Mouse (Mus musculus) CH12.LX (cell line): Measurements from ENCODE around the gene Dnajc28. TPM values are rescaled to one million over a fixed set of nuclear protein-coding genes. Genes with fewer than 3 reads are reported as not detected.

Source experiments
- DNase-seq: peaks from one replicate; pipeline ENCODE4 v3.0.0-alpha.2; 2013; ENCODE audit errors: extremely low read depth
- H3K27ac ChIP-seq: 2 replicates; pipeline ENCODE4 v1.5.1; 2012; ENCODE audit warnings: low read depth, mild to moderate bottlenecking, control low read depth, moderate library complexity; ENCODE audit not compliant: insufficient read depth
- H3K27me3 ChIP-seq: replicated peaks from 2 replicates; pipeline ENCODE3; 2012; ENCODE audit warnings: inconsistent platforms
- H3K36me3 ChIP-seq, 2 experiments: replicated peaks in 1 of 2; 2 replicates each; pipeline versions ENCODE3 to v1.6.1; 2012; ENCODE audit warnings: inconsistent platforms in 1 of 2, low read length in 1 of 2, mild to moderate bottlenecking in 1 of 2, mixed read lengths in 1 of 2, moderate library complexity in 1 of 2; ENCODE audit not compliant: control insufficient read depth in 1 of 2, insufficient read depth in 1 of 2
- H3K4me1 ChIP-seq, 2 experiments: 2 replicates each; pipeline ENCODE4 v1.6.1; 2012; ENCODE audit warnings: inconsistent platforms in 1 of 2, moderate library complexity in 1 of 2; ENCODE audit not compliant: insufficient read depth in 2 of 2, control insufficient read depth in 1 of 2
- H3K4me2 ChIP-seq: 2 replicates; pipeline ENCODE4 v1.6.1; 2012; ENCODE audit warnings: low read depth, mild to moderate bottlenecking, control low read depth; ENCODE audit not compliant: poor library complexity, insufficient read depth, severe bottlenecking
- H3K4me3 ChIP-seq, 3 experiments: fragments of 150-350 bp in 1 of 3; sonication (generic) in 1 of 3; replicated peaks in 1 of 3; 2 replicates each; pipeline versions ENCODE3 to v1.5.1; 2011 to 2012; ENCODE audit warnings: low read depth in 2 of 3, low read length in 2 of 3, mild to moderate bottlenecking in 2 of 3, moderate library complexity in 2 of 3, control low read depth in 1 of 3, improper control_type of control experiment in 1 of 3, inconsistent platforms in 1 of 3, mixed read lengths in 1 of 3; ENCODE audit not compliant: poor library complexity in 1 of 3
- H3K79me2 ChIP-seq: replicated peaks from 2 replicates; pipeline ENCODE4 v1.6.1; 2012; ENCODE audit warnings: mild to moderate bottlenecking, moderate library complexity; ENCODE audit not compliant: control insufficient read depth, poor library complexity, insufficient read depth, severe bottlenecking; ENCODE audit errors: extremely low read depth
- H3K9ac ChIP-seq: 2 replicates; pipeline ENCODE4 v1.6.1; 2012; ENCODE audit warnings: low read depth, mild to moderate bottlenecking, control low read depth, moderate library complexity; ENCODE audit not compliant: insufficient read depth
- H3K9me3 ChIP-seq: replicated peaks from 2 replicates; pipeline ENCODE3; 2012; ENCODE audit warnings: low read length, inconsistent platforms, mixed read lengths
- E2F4 ChIP-seq: IDR thresholded peaks from 2 replicates; pipeline ENCODE4 v1.6.1; 2011; ENCODE audit warnings: low read depth, low read length, improper control_type of control experiment; ENCODE audit not compliant: insufficient replicate concordance
- ELF1 ChIP-seq: IDR thresholded peaks from 2 replicates; pipeline ENCODE4 v1.6.1; 2014; ENCODE audit warnings: low read depth, mild to moderate bottlenecking, inconsistent platforms, low read length, improper control_type of control experiment
- HCFC1 ChIP-seq: IDR thresholded peaks from 2 replicates; pipeline ENCODE4 v1.6.1; 2012; ENCODE audit warnings: low read depth, mild to moderate bottlenecking, inconsistent platforms, low read length, improper control_type of control experiment
- IRF4 ChIP-seq: IDR thresholded peaks from 2 replicates; pipeline ENCODE4 v1.6.1; 2014; ENCODE audit warnings: low read depth, mild to moderate bottlenecking, inconsistent platforms, low read length, improper control_type of control experiment
- JUN ChIP-seq: IDR thresholded peaks from 2 replicates; pipeline ENCODE4 v1.6.1; 2011; ENCODE audit warnings: low read depth, mild to moderate bottlenecking, low read length, improper control_type of control experiment, moderate library complexity; ENCODE audit not compliant: insufficient read depth
- JUND ChIP-seq: conservative IDR thresholded peaks from 2 replicates; pipeline ENCODE4 v1.6.1; 2011; ENCODE audit warnings: low read depth, low read length, improper control_type of control experiment
- KAT2A ChIP-seq: IDR thresholded peaks from 2 replicates; pipeline ENCODE4 v1.6.1; 2012; ENCODE audit warnings: low read length, improper control_type of control experiment, inconsistent platforms; ENCODE audit not compliant: insufficient replicate concordance
- MAX ChIP-seq: IDR thresholded peaks from 2 replicates; pipeline ENCODE4 v1.6.1; 2011; ENCODE audit warnings: low read length, improper control_type of control experiment
- NELFE ChIP-seq: IDR thresholded peaks from 2 replicates; pipeline ENCODE4 v1.6.1; 2011; ENCODE audit warnings: low read depth, low read length, improper control_type of control experiment
- PAX5 ChIP-seq: IDR thresholded peaks from 2 replicates; pipeline ENCODE4 v1.6.1; 2012; ENCODE audit warnings: low read length, inconsistent platforms, mixed read lengths
- POLR2A ChIP-seq: IDR thresholded peaks from 2 replicates; pipeline ENCODE4 v1.6.1; 2011; ENCODE audit warnings: low read depth, mild to moderate bottlenecking, improper control_type of control experiment, low read length
- POLR2AphosphoS2 ChIP-seq: IDR thresholded peaks from 2 replicates; pipeline ENCODE4 v1.6.1; 2011; ENCODE audit warnings: low read depth, low read length, improper control_type of control experiment
- RAD21 ChIP-seq: IDR thresholded peaks from 2 replicates; pipeline ENCODE4 v1.6.1; 2011; ENCODE audit warnings: low read depth, mild to moderate bottlenecking, low read length, improper control_type of control experiment, moderate library complexity
- UBTF ChIP-seq: IDR thresholded peaks from 2 replicates; pipeline ENCODE4 v1.6.1; 2012; ENCODE audit warnings: low read depth, mild to moderate bottlenecking, inconsistent platforms, low read length, improper control_type of control experiment, moderate library complexity
- USF2 ChIP-seq: conservative IDR thresholded peaks from 2 replicates; pipeline ENCODE4 v1.6.1; 2011; ENCODE audit warnings: low read depth, low read length, improper control_type of control experiment
- dilution Hi-C: fragments of 300-500 bp; cut with MboI; formaldehyde crosslinking; loops from 2 replicates; pipeline ENCODE4 v1.14.3; 2020; ENCODE audit warnings: low sequenced_read_pairs; ENCODE audit not compliant: extremely low pct_unique_long_range_greater_than_20kb, extremely low pct_ligation_motif_present
- in situ Hi-C: fragments of 300-500 bp; cut with MboI; formaldehyde crosslinking; loops from 3 replicates; pipeline ENCODE4 v1.14.3; 2019; ENCODE audit warnings: low sequenced_read_pairs, low pct_ligation_motif_present, low pct_unique_long_range_greater_than_20kb, mixed read lengths
- polyA plus RNA-seq: library from polyadenylated mRNA; unstranded; fragments of >175 nt; gene quantifications from 2 replicates; pipeline ENCODE4 v1.2.1, GENCODE M21; 2012; ENCODE audit warnings: low read depth; ENCODE audit not compliant: insufficient read length
- total RNA-seq, 2 experiments: library from RNA; depleted of rRNA; stranded (reverse); fragments of 300-350 nt in 1 of 2; fragments of >200 nt in 1 of 2; gene quantifications; 2 replicates each; pipeline ENCODE4 v1.2.3; 2012 to 2014

The Dnajc28 gene
- total and polyA plus RNA-seq, 3 experiments = 0.47 to 1.8 (median 0.97) TPM

- peak; percentile 62 for TF ChIP-seq ELF1
- peak; percentile 51; the same call in 1 of the 2 replicates for TF ChIP-seq POLR2A
Measured at GRCm38 (mm10) chr16:91618511-91619501, at the start of gene Dnajc28 (continued).

GRCm38 (mm10) chr16:91663795-91664194, 45.0 kb upstream of the Dnajc28 start:
- H3K79me2 ChIP-seq = peaks cover 80% of the 10 kb centered on the region
- in situ Hi-C loops = no loop called here
- no peak overlapping the region for H3K27ac ChIP-seq
- TF ChIP-seq E2F4 = no peak
- no peak for TF ChIP-seq HCFC1
- TF ChIP-seq JUND = no peak
- TF ChIP-seq KAT2A = no peak
- no peak for TF ChIP-seq UBTF
- TF ChIP-seq JUN = no peak
- dilution Hi-C loops = no loop called here
- H3K4me3 ChIP-seq = no peak overlapping the region
- H3K4me2 ChIP-seq = no peak overlapping the region
- H3K9ac ChIP-seq = no peak overlapping the region
- no peak for DNase-seq
- H3K4me1 ChIP-seq = peaks cover 0 to 16% of the 10 kb centered on the region in 2 experiments; a peak in 2 of 4 replicates
- no peaks in the 10 kb centered on the region for H3K27me3 ChIP-seq
- H3K36me3 ChIP-seq = peaks cover 75 to 97% of the 10 kb centered on the region in 2 experiments
- H3K9me3 ChIP-seq = no peaks in the 10 kb centered on the region

GRCm38 (mm10) chr16:91662336-91662735, 43.5 kb upstream of the Dnajc28 start:
- H3K36me3 ChIP-seq = peaks cover 81 to 100% of the 10 kb centered on the region in 2 experiments
- H3K27me3 ChIP-seq = no peaks in the 10 kb centered on the region
- in situ Hi-C loops (no loop called here), dilution Hi-C loops (no loop called here)
- no peaks in the 10 kb centered on the region for H3K9me3 ChIP-seq
- H3K4me2 ChIP-seq = no peak overlapping the region
- H3K9ac ChIP-seq = no peak overlapping the region
- no peak for DNase-seq
- peaks cover 84% of the 10 kb centered on the region for H3K79me2 ChIP-seq
- TF ChIP-seq PAX5 (no peak), POLR2AphosphoS2 (no peak), POLR2A (peak; percentile 24; the same call in 1 of the 2 replicates), IRF4 (no peak), USF2 (no peak), NELFE (no peak), RAD21 (no peak), MAX (no peak)
- H3K4me3 ChIP-seq = no peak overlapping the region
- H3K4me1 ChIP-seq = peaks cover 0 to 16% of the 10 kb centered on the region in 2 experiments; a peak in 2 of 4 replicates
- no peak overlapping the region for H3K27ac ChIP-seq
